Mouse (Mus musculus) brain, adult 10 weeks (tissue): Measurements from ENCODE around the gene Ank2. TPM values are rescaled to one million over a fixed set of nuclear protein-coding genes. Genes with fewer than 3 reads are reported as not detected.

Source experiments
- polyA plus RNA-seq: library from polyadenylated mRNA; stranded (reverse); fragments of 350-450 nt; fragmentation: Illumina TruSeq; extraction: RNeasy Lipid Tissue Mini Kit (QIAGEN cat#74804); gene quantifications from one replicate; pipeline ENCODE4 v1.2.3, GENCODE M21; 2015; ENCODE audit warnings: low read depth, low replicate concordance

The Ank2 gene
- polyA plus RNA-seq = 323 TPM

GRCm38 (mm10) chr3:127498742-127499400, at the start of gene Ank2:
TSS of gene Ank2 (minus strand) at chr3:127499350.

Other genes starting within 250 kb of the Ank2 start
- gene Larp7, start 54.0 kb upstream of the Ank2 start, polyA plus RNA-seq = 17.1 TPM
- 2.8 TPM for gene Zgrf1, start 54.1 kb upstream of the Ank2 start, polyA plus RNA-seq
- gene Neurog2, start 133.8 kb upstream of the Ank2 start, polyA plus RNA-seq = 0.46 TPM